Mouse (Mus musculus): Measurements from ENCODE around the gene Zbbx. TPM values are rescaled to one million over a fixed set of nuclear protein-coding genes. Genes with fewer than 3 reads are reported as not detected.

The Zbbx gene
- polyA plus RNA-seq (2015; fragmentation: Nextera tagmentation; extraction: Ambion mirVana) = 0.70 and 0.79 TPM in 2 replicates

DNA sequence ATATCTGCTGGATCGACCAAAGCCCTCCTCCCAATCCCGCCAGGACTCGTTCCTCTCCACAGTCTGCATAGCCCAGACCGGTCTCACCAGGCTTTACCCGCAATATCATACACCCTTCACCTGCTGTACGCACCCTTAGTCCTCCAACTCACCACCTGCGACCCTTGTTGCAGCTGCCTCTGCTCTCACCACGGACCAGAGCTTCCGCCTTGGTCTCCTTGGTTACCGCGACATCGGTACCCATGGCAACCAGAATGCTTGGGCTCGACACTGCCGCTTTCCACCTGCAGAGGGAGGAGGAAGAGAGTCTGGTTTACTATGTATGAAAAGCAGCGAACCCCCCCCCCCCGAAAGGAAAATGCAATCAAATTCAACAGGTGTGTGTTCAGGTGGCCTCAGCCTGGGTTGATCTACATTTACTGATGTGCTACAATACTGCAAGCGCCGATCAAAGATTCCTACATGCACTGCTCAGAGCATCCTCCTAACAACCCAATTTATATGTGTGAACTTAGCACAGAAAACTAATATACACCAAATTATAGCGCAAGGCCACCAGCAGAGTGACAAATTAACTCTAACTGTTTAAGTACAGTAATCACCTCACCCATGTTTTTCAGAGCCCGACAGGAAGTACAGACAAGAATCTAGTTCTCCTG is at the start of gene Zbbx:
Gene Zbbx (minus strand): TSS at position 197 of the 659 bp plus-strand sequence.
- WGBS = 14% methylated on average over 20 of the region's 20 CpGs
- 0 out of 2 replicates have a peak, but pooled peaks cover 5% of the 10 kb centered on the region for H3K4me1 ChIP-seq (replicated peaks; ENCODE audit: control insufficient read depth, insufficient read depth, low read length)

DNA sequence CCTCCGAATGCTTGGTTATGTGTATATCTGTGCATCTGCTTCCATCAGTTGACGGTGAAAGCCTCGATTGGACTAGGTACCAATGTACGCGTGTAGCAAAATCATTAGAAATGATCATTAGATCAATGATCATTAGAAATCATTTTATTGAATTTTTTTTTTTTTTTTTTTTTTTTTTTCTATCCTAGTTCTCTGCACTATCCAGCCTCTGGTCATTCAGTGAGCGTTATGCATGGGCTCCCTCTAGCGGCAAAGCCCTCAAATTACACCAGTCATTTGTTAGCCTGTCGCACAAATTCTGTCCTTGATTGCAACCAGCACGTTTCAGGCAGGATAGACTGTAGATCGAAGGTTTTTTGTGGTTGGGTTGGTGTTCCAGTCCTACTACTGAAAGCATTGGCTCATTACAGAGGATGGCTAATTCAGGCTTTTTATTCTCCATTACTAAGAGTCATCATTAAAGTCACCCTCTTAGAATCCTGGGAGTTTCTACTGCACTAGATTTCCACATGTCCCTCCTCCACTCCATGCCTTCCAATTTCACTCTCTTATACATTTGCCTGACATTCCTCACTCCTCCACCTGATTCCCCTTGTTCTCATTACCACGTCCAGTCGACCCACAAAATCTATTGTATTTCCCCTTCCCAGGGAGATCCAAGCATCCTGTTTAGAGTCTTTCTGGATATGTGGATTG is 38.1 kb upstream of the Zbbx start:
- ATAC-seq = peak; percentile 55
- Histone ChIP-seq H3K27me3 (replicated peaks; ENCODE audit: control insufficient read depth, insufficient read depth, low read length) (no peaks in the 10 kb centered on the region; the same call in 1 of the 2 replicates), H3K36me3 (ENCODE audit: control insufficient read depth, insufficient read depth) (no peaks in the 10 kb centered on the region), H3K27ac (ENCODE audit: low read length) (no peak overlapping the region), H3K4me1 (replicated peaks; ENCODE audit: control insufficient read depth, insufficient read depth, low read length) (no peaks in the 10 kb centered on the region), H3K9me3 (ENCODE audit: control insufficient read depth, low read length) (no peaks in the 10 kb centered on the region), H3K9ac (replicated peaks; ENCODE audit: low read depth, low read length) (no peak overlapping the region), H3K4me3 (replicated peaks; ENCODE audit: low read length) (no peak overlapping the region), H3K4me2 (ENCODE audit: low read length) (no peak overlapping the region)
- WGBS = 37% methylated on average over 12 of the region's 12 CpGs

More for the DNA sequence above, at the start of gene Zbbx:
- H3K4me2 ChIP-seq (ENCODE audit: low read length) = peak within 1 kb of the TSS; percentile 56
- H3K36me3 ChIP-seq (ENCODE audit: control insufficient read depth, insufficient read depth) = no peaks in the 10 kb centered on the region
- H3K4me3 ChIP-seq (replicated peaks; ENCODE audit: low read length) = peak within 1 kb of the TSS; percentile 43
- H3K9me3 ChIP-seq (ENCODE audit: control insufficient read depth, low read length) = no peaks in the 10 kb centered on the region
- peak; percentile 99 for ATAC-seq
- H3K9ac ChIP-seq (replicated peaks; ENCODE audit: low read depth, low read length) = peak within 1 kb of the TSS; percentile 7; the same call in 1 of the 2 replicates
- H3K27me3 ChIP-seq (replicated peaks; ENCODE audit: control insufficient read depth, insufficient read depth, low read length) = no peaks in the 10 kb centered on the region
- H3K27ac ChIP-seq (ENCODE audit: low read length) = no peak within 1 kb of the TSS

DNA sequence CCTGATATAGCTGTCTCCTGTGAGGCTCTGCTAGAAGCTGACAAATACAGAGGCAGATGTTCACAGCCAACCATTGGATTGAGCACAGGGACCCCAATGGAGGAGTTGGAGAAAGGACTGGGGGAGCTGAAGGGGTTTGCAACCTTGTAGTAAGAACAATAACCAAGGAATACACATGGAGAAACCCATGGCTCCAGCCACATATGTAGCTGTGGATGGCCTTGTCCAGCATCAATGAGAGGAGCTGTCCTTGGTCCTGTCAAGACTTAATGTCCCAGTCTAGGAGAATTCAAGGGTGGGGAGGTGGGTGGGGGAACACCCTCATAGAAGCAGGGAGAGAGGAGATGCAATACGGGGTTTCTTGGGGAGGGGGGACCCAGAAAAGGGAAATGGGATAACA is 17.8 kb upstream of the Zbbx start:
- no peak overlapping the region for H3K4me2 ChIP-seq (ENCODE audit: low read length)
- H3K9me3 ChIP-seq (ENCODE audit: control insufficient read depth, low read length) = no peaks in the 10 kb centered on the region
- H3K4me1 ChIP-seq (replicated peaks; ENCODE audit: control insufficient read depth, insufficient read depth, low read length) = no peaks in the 10 kb centered on the region
- ATAC-seq = no peak
- no peak overlapping the region for H3K27ac ChIP-seq (ENCODE audit: low read length)
- H3K27me3 ChIP-seq (replicated peaks; ENCODE audit: control insufficient read depth, insufficient read depth, low read length) = no peaks in the 10 kb centered on the region
- H3K4me3 ChIP-seq (replicated peaks; ENCODE audit: low read length) = no peak overlapping the region
- 77% methylated on average over 1 of the region's 1 CpGs for WGBS
- H3K9ac ChIP-seq (replicated peaks; ENCODE audit: low read depth, low read length) = no peak overlapping the region
- no peaks in the 10 kb centered on the region for H3K36me3 ChIP-seq (ENCODE audit: control insufficient read depth, insufficient read depth)

DNA sequence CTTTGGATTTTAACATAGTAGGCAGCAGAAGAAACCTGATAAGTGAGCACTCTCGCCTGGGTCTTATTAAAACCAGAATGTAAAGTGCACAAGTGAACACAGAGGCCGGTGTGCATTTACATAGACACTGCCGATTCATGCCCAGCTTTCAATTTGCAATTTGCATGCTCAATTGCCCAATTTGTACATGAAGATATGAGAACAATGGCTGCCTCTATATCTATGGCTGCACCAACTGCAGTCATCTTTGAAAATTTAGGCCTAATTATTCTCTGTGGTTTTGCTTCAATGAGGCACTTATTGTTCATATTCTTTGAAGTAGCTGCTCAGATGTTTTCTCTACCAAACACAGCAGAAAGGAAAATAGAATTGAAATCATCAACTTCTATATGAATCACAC is 23.0 kb downstream of the Zbbx start:
- no peak overlapping the region for H3K27ac ChIP-seq (ENCODE audit: low read length)
- 9% methylated on average over 3 of the region's 3 CpGs for WGBS
- H3K4me2 ChIP-seq (ENCODE audit: low read length) = no peak overlapping the region
- H3K27me3 ChIP-seq (replicated peaks; ENCODE audit: control insufficient read depth, insufficient read depth, low read length) = no peaks in the 10 kb centered on the region
- H3K9me3 ChIP-seq (ENCODE audit: control insufficient read depth, low read length) = no peaks in the 10 kb centered on the region
- no peak overlapping the region for H3K9ac ChIP-seq (replicated peaks; ENCODE audit: low read depth, low read length)
- ATAC-seq = peak; percentile 82
- H3K36me3 ChIP-seq (ENCODE audit: control insufficient read depth, insufficient read depth) = no peaks in the 10 kb centered on the region
- 0 out of 2 replicates have a peak, but pooled peaks cover 2% of the 10 kb centered on the region for H3K4me1 ChIP-seq (replicated peaks; ENCODE audit: control insufficient read depth, insufficient read depth, low read length)
- no peak overlapping the region for H3K4me3 ChIP-seq (replicated peaks; ENCODE audit: low read length)

DNA sequence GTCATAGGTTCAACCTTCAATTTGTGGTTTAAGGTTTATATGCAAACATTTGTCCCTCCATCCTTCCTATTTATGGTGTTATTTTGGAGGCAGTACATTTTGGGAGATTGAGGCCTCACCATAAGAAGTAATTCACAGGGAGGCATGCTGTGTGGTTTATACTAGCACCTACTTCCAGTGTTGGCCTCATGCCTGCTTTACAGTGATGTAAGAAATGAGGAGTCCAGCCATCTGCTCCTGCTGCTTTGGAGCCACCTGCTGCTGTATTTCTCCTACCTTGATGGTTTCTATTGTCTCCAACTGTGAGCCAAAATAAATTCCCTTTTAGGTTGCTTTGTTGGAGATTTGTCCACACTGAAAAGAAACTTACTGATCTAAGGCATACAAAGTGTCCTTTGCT is 60.0 kb downstream of the Zbbx start:
- Histone ChIP-seq H3K27ac (ENCODE audit: low read length) (no peak overlapping the region), H3K4me1 (replicated peaks; ENCODE audit: control insufficient read depth, insufficient read depth, low read length) (no peaks in the 10 kb centered on the region), H3K36me3 (ENCODE audit: control insufficient read depth, insufficient read depth) (no peaks in the 10 kb centered on the region), H3K4me2 (ENCODE audit: low read length) (no peak overlapping the region), H3K9ac (replicated peaks; ENCODE audit: low read depth, low read length) (no peak overlapping the region), H3K9me3 (ENCODE audit: control insufficient read depth, low read length) (no peaks in the 10 kb centered on the region), H3K27me3 (replicated peaks; ENCODE audit: control insufficient read depth, insufficient read depth, low read length) (no peaks in the 10 kb centered on the region), H3K4me3 (replicated peaks; ENCODE audit: low read length) (no peak overlapping the region)
- 0 out of 2 replicates have a peak, but pooled peaks have one; percentile 50 for ATAC-seq

DNA sequence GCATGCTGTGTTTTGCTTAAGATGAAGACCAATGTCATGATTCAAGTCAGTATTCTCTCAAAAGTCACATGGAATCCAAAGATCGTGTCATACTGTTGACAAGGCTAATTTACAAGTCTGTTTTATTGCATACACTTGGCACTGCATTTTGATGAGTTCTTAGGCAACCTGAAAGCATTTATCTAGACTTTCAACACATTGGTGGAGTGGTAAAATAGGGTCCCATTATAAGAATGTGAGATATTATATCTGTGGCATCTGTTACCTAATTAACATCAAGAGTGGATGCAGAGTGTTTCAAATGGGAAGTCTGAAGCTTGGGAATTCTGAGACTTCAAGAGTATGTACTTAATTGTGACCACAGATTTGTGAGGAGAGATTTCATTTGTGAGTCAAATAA is 79.1 kb downstream of the Zbbx start:
- 36% methylated on average over 1 of the region's 1 CpGs for WGBS
- Histone ChIP-seq H3K36me3 (ENCODE audit: control insufficient read depth, insufficient read depth) (no peaks in the 10 kb centered on the region), H3K9ac (replicated peaks; ENCODE audit: low read depth, low read length) (no peak overlapping the region), H3K27ac (ENCODE audit: low read length) (no peak overlapping the region), H3K27me3 (replicated peaks; ENCODE audit: control insufficient read depth, insufficient read depth, low read length) (no peaks in the 10 kb centered on the region), H3K9me3 (ENCODE audit: control insufficient read depth, low read length) (no peaks in the 10 kb centered on the region), H3K4me3 (replicated peaks; ENCODE audit: low read length) (no peak overlapping the region), H3K4me2 (ENCODE audit: low read length) (no peak overlapping the region), H3K4me1 (replicated peaks; ENCODE audit: control insufficient read depth, insufficient read depth, low read length) (no peaks in the 10 kb centered on the region)
- ATAC-seq = peak; percentile 96

DNA sequence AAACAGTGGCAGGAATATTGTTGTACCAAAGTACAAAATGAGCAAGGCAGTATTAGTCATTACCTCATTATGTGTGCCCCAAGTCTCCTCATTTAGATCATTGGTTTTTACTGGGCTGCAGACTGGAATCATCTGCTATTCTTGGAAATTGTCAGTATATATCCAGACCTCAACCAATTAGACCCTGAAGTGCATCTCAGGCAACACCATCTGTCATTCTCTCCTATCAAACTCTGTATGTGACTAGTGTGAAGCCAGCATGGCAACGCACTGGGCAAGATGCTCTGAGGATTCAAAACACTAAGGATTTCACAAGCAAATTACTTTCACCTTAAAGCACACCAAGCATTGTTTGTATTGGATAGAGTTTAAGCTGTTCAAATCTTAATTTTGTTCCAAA is 85.9 kb downstream of the Zbbx start:
- peak overlapping the region; percentile 7; the same call in 1 of the 2 replicates for H3K27ac ChIP-seq (ENCODE audit: low read length)
- WGBS = 53% methylated on average over 1 of the region's 1 CpGs
- H3K9me3 ChIP-seq (ENCODE audit: control insufficient read depth, low read length) = no peaks in the 10 kb centered on the region
- ATAC-seq = peak; percentile 96
- H3K4me3 ChIP-seq (replicated peaks; ENCODE audit: low read length) = no peak overlapping the region
- no peaks in the 10 kb centered on the region for H3K27me3 ChIP-seq (replicated peaks; ENCODE audit: control insufficient read depth, insufficient read depth, low read length)
- no peaks in the 10 kb centered on the region for H3K36me3 ChIP-seq (ENCODE audit: control insufficient read depth, insufficient read depth)
- no peaks in the 10 kb centered on the region for H3K4me1 ChIP-seq (replicated peaks; ENCODE audit: control insufficient read depth, insufficient read depth, low read length)
- no peak overlapping the region for H3K4me2 ChIP-seq (ENCODE audit: low read length)
- H3K9ac ChIP-seq (replicated peaks; ENCODE audit: low read depth, low read length) = no peak overlapping the region

DNA sequence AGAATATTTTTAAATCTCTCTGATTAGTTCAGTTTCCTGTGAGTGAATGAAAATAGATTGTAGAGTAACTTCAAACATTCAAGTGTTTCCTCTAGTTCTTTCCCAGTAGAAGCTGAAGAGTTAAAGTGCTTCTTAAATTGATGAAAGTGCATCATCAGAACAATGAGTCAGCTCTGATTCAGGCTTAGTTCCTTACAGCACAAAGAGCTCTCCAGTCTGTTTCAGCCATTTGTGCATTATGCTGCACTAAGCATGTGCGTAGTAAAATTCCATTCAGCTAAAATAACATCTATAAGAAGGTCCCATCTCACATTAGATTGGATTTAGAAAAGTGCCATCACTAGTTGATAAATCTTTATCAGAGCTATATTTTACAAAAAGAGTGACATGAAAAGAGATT is 155.1 kb downstream of the Zbbx start:
- WGBS = 92% methylated on average over 1 of the region's 1 CpGs
- Histone ChIP-seq H3K4me3 (replicated peaks; ENCODE audit: low read length) (no peak overlapping the region), H3K27ac (ENCODE audit: low read length) (no peak overlapping the region), H3K4me1 (replicated peaks; ENCODE audit: control insufficient read depth, insufficient read depth, low read length) (no peaks in the 10 kb centered on the region), H3K36me3 (ENCODE audit: control insufficient read depth, insufficient read depth) (no peaks in the 10 kb centered on the region), H3K4me2 (ENCODE audit: low read length) (no peak overlapping the region), H3K9me3 (ENCODE audit: control insufficient read depth, low read length) (no peaks in the 10 kb centered on the region), H3K9ac (replicated peaks; ENCODE audit: low read depth, low read length) (no peak overlapping the region), H3K27me3 (replicated peaks; ENCODE audit: control insufficient read depth, insufficient read depth, low read length) (no peaks in the 10 kb centered on the region)
- no peak for ATAC-seq
